Mouse (Mus musculus) induced T-regulatory cell, adult 2 months (primary cell): ENCODE measurements around the gene Il1r2.

Experiments
- DNase-seq: peaks from one replicate; pipeline ENCODE4 v3.0.0-alpha.2; 2012; ENCODE audit warnings: low read depth

The Il1r2 gene

DNA sequence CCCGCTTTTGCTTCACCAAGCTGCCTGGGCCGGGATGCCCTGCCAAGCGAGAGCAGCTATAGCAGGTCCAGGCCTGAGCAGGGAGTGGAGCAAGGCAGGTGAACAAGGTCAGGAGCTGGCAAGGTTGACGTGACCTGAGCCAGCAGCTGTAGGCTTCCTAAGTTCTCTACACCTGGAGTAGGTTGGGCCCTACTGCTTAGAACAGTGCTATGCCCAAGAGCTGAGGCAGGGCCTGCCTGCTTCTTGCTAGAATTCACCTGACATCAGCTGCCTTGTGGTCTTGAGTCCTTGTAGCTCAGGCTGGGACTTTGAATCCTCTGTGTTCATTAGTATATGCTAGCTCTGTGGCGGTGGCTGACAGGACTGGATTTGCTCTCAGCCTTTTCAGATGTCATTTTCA is at the start of gene Il1r2:
Gene Il1r2 (plus strand): TSS at position 301 of the 400 bp plus-strand sequence.
- DNase-seq = no peak

DNA sequence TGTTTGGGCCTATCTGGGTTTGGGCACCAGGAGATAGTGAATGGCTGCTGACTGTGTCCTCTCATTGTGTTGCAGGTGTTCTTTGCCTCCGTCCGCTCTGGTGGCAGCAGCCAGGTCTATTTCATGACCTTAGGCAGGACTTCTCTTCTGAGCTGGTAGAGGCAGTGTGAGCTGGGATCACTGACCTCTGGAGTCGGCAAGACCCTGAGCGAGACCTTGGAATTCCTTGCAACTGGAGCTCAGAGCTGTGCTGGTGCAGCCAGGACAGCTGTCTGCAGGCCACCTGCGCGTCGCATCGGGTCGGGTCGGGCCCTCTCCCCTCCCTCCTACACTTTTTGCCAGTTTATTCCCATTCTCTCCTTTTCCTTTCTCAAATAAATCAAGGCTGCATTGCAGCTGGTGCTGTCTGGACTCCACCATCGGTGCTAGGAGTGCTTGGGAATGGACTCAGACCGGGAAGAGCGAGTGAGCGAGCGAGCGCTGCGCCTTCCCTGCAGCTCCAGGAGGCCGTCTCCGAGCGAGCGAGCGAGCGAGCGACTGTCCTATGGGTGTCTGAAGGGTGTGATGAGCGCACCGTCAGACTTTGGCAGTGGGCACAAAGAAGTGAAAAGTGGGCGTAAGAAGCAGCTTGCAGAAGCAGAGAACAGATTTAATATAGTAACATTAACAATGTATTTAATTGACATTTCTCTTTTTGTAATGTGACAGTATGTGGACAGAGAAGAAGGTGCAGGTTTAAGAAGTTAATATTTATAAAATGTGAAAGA is 49.1 kb upstream of the Il1r2 start:
- DNase-seq = no peak

DNA sequence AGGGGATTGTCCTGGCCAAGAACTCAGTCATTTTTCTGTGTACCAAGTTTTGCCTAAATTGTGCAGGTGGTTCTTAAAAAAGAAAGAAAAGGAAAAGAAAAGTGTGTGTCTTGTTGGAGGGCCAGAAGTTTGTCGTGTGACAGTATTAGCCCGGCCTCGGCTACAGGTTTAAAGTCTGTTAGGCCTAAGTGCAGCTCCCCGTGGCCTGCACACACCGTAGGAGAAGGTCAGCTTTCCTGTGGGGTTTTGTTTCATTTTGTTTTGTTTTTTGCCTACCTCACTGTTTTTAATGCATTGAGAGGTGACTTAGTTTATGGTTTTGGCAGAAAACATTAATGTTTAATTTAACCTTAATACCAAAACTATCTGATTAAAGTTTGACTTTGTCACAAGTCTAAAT is 48.5 kb upstream of the Il1r2 start:
- no peak for DNase-seq

DNA sequence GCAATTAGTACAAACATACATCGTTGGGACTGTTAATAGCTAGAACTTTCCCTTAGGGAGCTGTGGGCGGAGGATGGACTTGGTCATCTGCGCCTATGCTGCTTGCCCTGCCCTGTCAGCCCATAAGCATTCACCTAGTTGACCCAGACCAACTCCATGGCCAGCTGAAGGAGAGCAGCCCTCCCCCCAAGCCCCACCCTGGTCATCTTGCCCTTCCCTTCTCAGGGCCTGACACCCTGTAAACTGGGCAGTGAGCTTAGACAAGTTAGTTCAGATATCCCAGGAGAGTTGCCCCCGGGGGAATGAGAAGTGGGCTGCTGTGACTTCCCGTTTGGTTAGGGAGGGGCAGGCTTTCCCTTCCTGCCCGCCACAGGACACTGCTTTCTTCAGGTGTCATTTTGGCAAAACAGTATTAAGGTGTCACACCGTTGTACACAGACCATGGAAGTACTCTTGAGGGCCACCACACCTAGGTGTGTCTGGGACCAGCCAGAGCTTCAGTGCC is 46.7 kb upstream of the Il1r2 start:
- DNase-seq = no peak

DNA sequence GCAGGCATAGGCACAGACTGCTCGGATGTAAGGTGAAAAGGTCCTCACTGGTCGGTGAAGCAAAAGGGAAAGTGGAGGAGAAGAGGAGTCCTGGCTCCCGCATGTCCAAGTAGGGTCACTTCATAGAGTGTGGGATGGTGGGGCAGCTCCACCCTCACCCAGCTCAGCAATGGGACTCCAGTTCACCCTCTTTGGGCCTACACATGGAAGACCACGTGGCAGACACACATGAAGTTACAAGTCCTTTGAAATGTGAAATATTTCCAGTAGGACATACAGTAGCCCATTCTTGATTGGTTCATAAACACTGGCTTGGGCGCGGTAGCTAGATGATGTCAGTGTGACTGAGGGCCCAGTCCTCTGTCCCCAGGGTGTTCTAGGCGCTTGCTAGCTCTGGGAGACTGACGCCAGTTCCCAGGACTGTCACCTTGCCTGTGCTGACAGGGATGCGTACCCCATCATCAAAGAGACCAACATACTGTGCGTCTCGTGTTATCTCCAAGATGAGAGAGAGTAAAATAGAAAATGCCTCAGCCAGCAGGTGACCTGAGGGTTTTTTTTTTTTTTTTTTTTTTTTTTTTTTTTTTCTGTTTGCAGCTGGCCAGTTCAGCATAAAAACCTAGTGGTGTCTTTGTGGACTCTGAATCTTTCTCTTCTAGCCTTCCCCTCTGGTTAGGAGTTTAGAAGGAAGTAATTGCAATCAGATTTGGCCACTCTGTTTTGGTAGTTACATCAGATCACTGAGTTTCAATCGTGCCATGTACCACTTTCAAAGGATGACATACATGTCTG is 45.5 kb upstream of the Il1r2 start:
- DNase-seq = no peak

DNA sequence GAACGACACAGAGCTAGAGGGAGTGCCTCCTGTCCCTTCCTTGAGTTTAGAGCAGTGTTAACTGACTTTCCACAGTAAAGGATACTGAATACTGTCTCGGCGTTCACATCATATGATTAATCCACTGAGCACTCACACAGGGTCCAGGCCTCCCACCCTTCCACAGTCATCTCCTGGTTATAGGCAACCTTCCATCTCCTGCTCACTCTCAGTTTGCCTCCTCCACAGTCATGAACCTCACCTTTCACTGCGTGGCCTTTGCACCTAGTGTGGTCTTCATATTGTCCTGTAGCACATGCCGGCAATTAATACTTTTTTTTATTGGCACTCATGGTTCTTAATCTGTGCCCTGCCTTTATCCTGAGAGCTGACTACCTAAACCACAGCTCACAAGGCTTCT is 44.3 kb upstream of the Il1r2 start:
- no peak for DNase-seq

DNA sequence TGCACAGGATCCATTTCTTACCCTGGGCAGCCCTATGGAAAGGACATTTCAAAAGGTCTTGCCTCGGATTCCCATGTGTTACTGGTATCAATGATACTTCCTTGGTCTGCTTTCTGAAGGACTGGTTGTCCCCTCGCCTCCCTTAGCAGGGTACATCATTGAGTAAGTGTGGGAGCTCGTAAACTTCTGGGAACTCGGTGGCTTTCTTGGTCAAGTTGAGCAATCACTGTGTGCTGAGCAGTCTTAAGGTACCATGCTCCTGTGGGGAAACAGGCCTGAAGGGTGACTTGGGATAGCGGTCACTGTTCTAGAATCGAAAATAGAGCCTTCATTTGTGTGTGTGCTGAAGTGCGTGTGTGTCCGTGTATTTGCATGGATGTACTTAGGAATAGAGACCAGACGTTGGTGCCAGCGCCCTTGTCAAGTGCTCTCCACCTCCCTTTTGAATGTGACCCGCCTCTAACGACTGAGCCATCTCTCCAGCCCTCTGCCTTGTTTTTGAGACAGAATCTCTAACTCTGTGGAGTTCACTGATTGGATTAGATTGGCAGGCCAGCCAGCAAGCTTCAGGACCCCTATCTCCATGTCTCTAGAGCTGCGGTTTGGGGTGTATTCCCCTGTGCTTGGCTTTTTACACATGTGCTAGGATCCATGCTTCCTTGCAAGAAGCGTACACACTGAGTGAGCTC is 43.4 kb upstream of the Il1r2 start:
- no peak for DNase-seq

DNA sequence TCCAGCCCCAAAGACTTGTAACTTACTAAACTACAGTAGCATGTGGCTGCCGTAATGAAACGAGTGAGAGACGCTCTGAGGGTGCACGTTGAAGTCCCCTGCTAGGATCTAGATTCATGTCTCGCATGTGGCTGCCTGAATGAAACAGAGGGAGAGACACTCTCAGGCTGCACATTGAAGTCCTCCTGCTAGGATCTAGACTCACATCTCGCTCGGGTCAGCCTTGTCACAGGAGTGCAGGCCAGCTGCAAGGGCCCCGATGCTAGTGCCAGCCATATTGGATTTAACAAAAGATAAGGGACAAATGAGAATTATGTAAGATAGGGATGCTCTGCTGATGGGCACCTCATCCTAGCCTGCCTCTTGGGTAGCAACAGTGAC is 42.9 kb upstream of the Il1r2 start:
- DNase-seq = no peak

DNA sequence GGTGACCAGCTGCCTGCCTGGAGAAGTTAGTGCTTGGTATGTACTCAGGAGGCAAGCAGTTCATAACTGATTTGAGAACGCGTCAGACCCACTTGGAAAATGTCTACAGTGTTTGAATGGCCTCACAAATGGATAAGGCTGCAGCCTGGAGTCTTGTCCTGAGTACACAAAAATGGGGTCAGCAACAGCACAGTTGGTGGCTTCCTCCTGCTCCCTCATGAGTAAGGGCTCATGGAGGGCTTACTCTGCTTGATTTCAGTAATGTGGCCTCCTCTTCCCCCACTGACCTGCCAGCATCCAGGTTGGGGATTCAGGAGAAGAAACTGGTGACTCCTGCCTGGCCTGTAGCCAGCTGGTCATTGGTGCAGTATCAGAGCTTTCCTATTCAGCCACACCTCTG is 42.3 kb upstream of the Il1r2 start:
- DNase-seq = no peak

DNA sequence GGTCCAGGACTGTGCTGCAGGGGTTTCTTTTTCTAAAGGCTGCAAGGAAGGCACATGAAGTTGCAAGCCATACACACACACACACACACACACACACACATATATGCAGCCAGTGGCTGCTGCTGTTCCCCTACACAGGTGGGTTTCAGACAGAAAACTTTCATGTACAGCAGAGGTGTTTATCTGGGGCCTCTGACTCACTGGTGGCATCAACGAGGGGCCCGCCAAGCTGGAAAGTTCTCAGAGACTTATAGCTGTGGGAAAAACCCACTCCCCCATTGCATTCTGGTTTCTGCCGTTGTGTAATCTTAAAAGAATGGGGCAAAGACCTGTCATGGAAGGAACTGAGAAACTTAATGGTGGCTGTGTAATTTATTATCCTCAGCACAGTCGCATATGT is 40.6 kb upstream of the Il1r2 start:
- peak; percentile 72 for DNase-seq

DNA sequence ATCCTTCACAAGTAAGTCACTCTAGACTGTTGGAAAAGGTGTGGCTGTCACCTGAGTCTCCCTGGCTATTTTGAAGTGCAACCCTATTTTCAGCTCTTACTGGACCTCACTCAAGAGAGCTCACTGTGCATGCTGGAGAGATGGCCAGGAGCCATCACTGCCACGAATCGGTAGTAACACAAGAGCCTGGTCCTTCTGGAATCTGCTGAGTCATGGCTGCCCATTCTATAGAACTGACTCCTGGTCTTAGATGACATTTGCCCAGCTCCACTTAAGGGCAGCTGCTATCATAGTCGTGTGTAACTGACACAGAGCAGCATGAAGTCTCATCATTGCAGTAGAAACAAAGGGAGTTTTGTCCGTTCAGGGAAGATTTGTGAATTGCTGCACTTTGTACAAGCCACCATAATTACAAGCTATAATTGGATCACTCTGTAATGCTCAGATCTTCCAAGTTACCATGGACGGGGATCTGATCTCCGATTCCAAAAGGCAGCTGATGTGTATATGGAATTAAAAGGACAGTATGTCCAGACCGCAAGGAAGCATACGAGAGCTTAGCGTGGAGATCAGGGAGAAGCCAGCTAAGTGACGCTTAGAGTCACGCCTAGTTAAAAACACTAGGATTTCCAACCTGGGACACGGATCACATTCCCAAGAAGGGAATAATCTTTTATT is 40.0 kb upstream of the Il1r2 start:
- no peak for DNase-seq

DNA sequence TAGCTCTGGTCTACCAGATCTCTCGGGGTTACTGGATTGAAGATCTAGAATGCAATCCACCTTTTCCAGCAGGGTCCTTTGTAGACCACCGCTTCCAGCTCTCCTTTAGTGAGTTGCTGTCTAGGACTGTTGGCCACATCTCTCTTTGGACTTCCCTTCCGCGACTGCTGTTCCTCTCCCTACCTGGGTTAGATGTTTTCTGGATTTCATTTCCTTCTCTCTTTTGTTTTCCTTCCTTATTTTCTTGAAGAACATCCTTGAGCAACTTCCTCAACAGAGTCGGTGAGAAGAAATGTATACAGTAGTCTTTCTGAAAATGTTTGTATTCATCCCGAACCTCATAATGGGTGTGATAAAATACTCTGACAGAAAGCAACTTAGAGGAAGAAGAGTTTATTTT is 36.0 kb upstream of the Il1r2 start:
- DNase-seq = no peak

DNA sequence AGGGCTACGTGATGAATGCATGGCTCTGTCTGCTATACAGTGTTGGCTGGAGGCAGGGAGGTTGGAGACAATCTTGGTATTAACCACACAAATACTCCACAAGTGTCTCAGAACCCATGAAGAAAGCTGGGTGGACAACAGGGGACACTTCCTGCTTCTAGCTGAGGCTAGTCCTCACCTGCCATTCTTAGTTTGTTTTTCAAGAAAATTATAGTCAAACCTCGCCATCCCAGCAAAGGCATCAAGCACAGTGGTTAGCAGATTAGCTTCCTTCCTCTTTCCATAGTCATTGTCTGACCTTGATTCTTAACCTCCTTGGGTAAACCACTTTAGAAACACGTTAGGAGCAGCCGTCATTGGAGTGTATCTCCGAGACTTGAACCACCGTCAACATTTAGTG is 28.2 kb upstream of the Il1r2 start:
- peak; percentile 56 for DNase-seq

DNA sequence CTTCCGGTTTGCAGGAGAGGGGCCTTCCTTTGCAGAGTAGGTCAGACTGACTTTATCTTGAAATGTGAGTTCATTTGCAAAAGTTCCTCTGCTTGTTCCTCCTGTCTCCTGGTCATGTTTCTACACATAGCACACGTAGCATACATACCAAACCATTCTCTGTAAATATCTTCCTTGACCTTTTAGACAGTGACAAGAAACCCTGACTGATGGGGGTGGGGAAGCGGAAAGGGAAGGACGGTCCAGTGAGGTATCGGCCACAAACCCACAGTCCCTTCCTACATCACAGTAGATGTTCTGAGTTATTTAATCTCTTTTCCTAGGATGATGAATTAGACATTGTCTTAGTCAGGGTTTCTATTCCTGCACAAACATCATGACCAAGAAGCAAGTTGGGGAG is 27.3 kb upstream of the Il1r2 start:
- DNase-seq = peak; percentile 54

DNA sequence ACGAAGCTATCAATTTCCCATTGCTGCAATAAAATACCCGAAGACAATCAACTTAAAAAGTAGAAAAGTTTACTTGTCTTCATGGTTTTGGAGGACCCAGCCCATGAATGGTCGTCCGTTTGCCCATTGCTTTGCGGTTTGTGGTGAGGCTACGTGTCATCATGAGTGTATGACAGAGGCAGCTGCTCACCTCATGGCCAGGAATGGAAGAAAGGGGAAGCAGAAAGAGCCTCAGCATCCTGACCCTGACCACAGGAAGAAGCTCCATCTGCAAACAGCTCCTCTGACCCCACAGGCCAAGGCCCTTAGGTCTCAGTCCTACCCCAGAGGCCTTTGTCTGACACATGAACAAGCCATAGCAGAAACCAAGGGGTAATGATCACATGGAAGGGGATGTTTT is 22.7 kb upstream of the Il1r2 start:
- peak; percentile 66 for DNase-seq

DNA sequence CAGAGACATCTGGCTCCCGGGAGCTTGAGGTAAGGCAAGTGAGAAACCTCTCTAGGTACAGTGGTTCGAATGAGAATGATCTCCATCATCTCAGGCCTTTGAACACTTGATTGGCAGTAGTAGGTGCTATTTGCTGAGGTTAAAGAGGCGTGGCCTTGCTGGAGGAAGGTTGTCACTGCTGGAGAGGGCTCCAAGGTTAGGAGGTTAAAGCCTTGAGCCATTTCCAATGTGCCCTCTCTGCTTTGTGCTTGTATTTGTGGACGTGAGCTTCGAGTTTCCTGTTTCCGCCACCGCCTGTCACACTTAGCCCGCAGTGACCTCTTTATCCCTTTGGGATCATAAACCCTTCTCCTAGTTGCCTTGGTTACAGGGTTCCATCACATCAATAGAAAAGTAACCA is 21.7 kb upstream of the Il1r2 start:
- DNase-seq = peak; percentile 80

DNA sequence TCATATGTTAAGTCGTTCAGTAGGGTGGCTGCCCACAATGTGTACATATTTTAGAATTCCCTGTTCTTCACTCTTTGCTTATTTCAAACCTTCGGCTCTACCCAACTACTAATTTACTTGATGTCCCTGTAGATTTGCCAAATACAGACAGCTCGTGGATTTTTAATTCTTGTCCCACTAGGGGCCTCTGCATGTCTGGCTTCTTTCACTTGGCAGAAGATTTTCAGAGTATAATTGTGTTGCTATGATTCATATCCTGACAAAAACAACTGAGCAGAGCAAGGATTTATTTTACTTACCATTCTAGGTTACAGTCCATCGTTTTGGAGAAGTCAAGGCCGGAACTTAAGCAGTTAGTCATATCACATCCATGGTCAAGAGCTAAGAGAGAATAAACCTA is 20.8 kb upstream of the Il1r2 start:
- peak; percentile 61 for DNase-seq

DNA sequence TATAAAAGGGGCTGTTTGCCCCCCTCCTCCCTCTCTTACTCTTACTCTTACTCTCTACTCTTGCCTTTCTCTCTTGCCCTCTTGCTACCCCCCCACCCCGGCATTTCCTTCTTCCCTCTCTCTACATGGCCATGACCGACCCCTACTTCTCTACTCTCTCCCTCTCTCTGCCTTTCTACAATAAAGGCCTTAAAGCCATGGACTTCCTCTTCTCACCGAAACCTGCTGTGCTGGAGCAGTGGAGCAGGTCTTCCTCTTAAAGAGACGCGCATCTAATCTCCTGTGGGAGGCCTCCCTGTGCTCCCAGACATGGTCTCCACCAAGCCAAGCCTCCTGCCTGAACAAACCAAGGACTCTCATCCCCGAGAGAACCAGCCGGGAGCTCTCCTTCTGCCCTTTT is 18.8 kb upstream of the Il1r2 start:
- DNase-seq = peak; percentile 39

DNA sequence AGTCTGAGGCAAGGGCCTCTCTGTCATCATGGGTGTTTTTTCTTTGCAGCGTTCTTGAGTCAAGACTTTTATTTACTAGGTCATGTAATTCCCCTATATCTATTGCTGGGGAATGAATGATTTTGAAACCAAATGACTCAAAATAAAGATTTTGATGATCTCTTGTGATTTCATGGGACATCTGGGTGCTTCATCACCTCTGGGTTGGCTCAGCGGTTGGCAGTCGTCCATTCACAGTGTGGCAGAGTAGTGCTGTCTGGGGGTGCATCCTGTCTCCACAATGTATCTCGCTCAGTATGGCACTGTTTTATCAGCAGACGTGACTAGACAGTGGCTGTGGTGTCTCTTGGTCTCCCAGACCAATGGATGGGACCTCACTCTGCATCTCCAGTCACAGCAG is 17.9 kb upstream of the Il1r2 start:
- peak; percentile 84 for DNase-seq

DNA sequence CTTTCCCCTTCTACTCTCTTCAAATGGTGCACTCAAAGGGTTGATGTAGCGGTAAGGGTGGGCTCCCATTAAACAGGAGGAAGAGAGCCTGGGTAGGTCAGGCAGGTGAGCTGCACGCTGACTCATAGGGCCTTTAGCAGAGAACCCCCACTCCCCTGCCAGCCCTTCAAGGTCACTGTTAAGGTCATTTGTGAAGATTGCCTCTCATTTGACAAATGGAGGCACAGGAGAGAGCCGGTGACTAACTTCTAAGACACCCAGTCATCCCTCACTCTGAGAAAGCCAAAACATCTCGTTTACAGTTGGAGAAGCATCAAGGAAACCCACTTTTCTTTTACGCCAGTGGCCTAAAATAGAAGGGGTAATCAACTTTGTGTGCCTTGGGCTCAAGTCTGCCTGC is 16.5 kb upstream of the Il1r2 start:
- DNase-seq = peak; percentile 55

DNA sequence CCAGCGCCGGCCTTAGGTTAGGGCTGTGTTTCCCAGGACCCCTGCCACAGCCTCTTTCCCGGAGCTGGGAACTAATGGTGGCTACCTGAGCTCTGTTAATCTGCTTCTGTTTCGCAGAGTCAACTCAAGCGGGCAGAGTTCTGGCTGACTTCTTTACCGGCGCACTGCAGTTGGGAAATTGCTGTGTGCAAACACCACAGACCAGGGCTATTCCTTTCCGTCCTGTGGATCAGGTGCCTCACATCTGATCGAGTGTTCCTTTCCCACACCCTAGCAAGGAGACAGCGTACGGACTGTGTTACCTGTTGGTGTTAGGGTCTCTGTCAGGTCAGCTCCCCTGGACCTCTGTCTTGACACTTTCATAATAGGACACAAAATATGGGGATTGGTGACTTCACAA is 15.9 kb upstream of the Il1r2 start:
- peak; percentile 38 for DNase-seq

DNA sequence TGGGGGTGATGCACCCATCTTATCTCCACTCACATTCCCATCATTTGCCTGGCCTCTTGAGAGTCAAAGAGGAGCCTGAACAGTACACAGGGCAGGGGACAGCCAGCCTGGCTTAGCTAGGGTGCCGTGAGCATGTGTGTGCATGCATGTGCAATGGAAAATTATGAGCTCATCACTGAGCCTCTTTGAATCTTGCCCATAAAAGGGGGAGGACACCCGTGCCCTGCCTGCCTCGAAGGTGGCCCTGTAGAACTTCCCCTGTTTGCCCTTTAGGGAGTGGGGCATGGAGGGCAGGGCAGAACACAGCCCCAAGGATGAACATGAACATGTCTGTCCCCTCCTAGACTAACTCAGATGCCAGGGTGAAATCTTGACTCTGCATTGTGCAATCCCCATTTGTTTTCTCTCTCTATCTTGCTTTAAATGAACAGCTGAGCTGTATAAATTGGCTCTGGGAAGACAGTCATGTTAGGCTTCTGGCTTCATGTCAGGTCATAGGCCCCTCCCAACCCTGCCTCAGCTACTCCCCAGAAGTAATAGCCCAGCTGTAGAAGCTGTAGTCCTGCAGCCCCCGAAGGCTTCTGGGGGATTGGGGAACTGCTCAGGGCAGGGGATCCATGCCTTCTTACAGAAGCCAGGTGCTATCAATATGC is 14.6 kb upstream of the Il1r2 start:
- peak; percentile 79 for DNase-seq
